Mouse (Mus musculus): ENCODE measurements at regions not wholly inside any gene's neighbourhood (a gene's known extent, or its start where the extent isn't known, plus 50 kb on each side); places are given as distances from the start of the nearest gene placed in this dataset.

GRCm38 (mm10) chr14:71910936-71911335 lies 580.7 kb downstream of the Gm9195 start:
- TF ChIP-seq POLR2A (IDR thresholded peaks at IDR 0.05; ENCODE audit: control insufficient read depth, extremely low read depth, insufficient read depth, low read length, poor library complexity): no peak
- no peak for TF ChIP-seq CTCF (IDR thresholded peaks at IDR 0.05; ENCODE audit: borderline replicate concordance, control insufficient read depth, extremely low read depth, insufficient read depth, low read length, poor library complexity)

All from thymus, adult 2 months (tissue).